Mouse (Mus musculus): ENCODE results near the gene Mrpl4.
"Not testable (repeated sequence)": the region's sequence is repeated elsewhere in the genome, so short reads cannot be mapped to it uniquely, and the experiment has no call there.

Mrpl4 gene

DNA sequence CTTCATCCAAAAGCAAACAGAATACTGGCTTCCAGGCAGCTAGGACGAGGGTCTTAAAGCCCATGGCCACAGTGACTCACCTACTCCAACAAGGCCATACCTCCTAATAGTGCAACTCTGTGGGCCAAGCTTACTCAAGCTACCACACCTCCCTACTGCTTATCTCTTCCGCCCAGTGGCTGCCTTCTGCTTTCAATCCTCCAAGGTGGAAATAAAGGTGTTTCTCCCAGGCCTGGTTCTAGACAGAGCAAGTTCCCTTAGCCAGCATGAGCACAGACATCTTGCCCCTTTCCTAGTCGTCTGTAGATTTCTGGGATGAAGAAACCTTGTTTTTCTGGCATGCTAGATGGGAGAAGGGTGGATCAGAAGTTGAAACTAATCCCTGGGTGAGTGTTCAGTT lies 37.2 kb downstream of the Mrpl4 start:
- no peak for DNase-seq (ENCODE audit: low spot score in 2 of 2)

DNA sequence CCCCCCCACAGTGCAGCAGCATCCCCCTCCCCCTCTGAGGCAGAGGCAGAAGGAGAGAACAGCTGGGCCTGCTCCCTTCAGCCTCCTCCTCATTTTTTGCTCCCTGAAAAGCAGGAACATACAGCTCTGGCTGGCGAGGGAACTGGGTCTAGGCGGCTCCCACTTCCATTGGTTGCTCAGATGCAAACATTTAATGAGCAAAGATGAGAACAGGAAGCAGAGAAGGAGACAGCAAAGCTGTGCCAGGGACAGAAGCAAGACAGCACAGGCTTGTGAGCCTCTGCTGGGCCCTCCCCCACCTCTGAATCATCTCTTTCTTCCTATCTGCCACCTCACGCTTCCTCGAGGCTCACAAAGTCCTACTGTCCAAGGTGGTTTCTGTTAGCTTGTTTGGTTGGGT lies 38.8 kb downstream of the Mrpl4 start:
- peak; percentile 41 to 68 for DNase-seq (ENCODE audit: low spot score in 2 of 2)

GRCm38 (mm10) chr9:21043563-21043962 lies 41.0 kb downstream of the Mrpl4 start:
- no peak for DNase-seq (ENCODE audit: low spot score in 2 of 2)

DNA sequence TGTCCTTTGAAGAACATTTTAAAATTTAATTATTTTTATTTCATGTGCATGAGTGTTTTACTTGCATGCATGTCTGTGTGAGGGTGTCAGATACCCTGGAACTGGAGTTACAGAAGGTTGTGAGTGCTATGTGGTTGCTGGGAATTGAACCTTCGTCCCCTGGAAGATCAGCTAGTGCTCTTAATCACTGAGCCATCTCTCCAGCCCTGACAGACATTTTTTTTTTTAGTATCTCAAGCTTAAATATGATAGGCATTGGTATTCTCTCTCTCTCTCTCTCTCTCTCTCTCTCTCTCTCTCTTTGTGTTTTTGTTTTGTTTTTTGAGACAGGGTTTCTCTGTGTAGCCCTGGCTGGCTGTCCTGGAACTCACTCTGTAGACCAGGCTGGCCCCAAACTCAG lies 42.2 kb downstream of the Mrpl4 start:
- not testable (repeated sequence) for DNase-seq (ENCODE audit: low spot score in 2 of 2)

DNA sequence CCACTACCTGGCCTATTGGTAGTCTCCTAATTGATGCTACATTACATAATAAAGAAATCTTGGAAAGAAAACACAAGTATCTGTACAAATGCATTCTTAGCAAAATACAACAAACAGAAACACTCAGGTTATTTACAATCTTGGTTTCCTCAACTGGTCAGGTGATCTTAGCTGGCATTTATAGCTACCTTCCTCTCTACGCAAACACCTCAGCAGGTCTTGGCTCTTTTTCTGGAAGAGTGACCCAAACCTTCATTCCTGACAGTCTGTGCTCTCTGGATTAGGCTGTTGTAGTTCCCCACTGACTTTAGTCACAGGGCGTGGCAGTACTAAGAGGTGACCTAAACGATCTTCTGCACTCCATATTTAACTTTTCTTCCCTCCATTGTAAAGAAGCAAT lies 42.7 kb downstream of the Mrpl4 start:
- no peak for DNase-seq (ENCODE audit: low spot score in 2 of 2)

DNA sequence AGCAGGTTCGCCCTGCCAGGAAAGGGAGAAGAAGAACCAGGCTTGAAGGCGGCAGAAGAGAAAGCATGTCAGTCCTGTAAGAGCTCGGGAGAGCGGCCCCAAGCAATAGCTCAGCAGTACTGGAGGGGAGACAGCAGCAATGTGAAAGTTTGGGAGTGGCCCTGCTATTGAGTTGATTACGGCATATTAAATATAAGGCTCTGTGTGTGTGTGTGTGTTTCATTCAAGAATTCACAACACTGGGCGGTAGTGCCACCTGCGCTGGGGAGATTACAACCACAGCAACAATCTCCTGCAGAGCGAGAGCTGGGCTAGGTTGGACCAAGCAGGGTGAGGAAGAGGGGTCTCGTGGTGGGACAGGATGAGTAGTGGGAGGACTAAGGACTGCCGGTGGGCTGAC lies 49.0 kb downstream of the Mrpl4 start:
- no peak for DNase-seq (ENCODE audit: low spot score in 2 of 2)
